ENCODE assay signal across 14 mouse cellular contexts in genomic region chr19:7305380-7306310, GRCm38 (mm10). TPM values are rescaled to one million over a fixed set of nuclear protein-coding genes. Genes with fewer than 3 reads are reported as not detected.
A peak's percentile ranks its signal among the peaks of the same experiment; 100 is the strongest.
DNase-seq lines count a peak whose midpoint lies in the region; ATAC-seq and TF ChIP-seq lines count a peak whose summit lies in the region.
"Had no signal": no experiment of that assay in that cellular context is flagged by ENCODE, and none has a peak within 500 bp of the region (broad histone marks: within the 10 kb centered on the region; RNA-seq: fewer than 3 reads in every experiment).

No protein-coding gene starts in this region.

- WGBS in lung, embryonic 16.5 days = 56% methylated on average over 10 of the region's 11 CpGs
- 51% methylated on average over 9 of the region's 11 CpGs for WGBS in stomach, postnatal 0 days

- no peak for TF ChIP-seq EP300 in stomach, postnatal 0 days (optimal IDR thresholded peaks at IDR 0.05)

- no peak overlapping the region for H3K4me2 ChIP-seq in lung, embryonic 16.5 days (ENCODE audit: low read depth, low read length)
- no peak overlapping the region for H3K4me2 ChIP-seq in stomach, postnatal 0 days (replicated peaks; ENCODE audit: low read depth)
- H3K4me2 ChIP-seq: forebrain, embryonic 12.5 days; hindbrain, embryonic 12.5 days; limb, embryonic 12.5 days; midbrain, embryonic 13.5 days had no signal

- H3K27ac ChIP-seq in lung, embryonic 16.5 days (ENCODE audit: low read length) = peak overlapping the region; percentile 89; the same call in 1 of the 2 replicates
- H3K27ac ChIP-seq in stomach, postnatal 0 days (replicated peaks) = peak overlapping the region; percentile 94
- H3K27ac ChIP-seq: embryonic facial prominence, embryonic 10.5 days; forebrain, embryonic 12.5 days; hindbrain, embryonic 12.5 days; limb, embryonic 12.5 days; midbrain, embryonic 13.5 days had no signal

- H3K9me3 ChIP-seq in lung, embryonic 16.5 days (ENCODE audit: control insufficient read depth, low read length) = no peaks in the 10 kb centered on the region
- H3K9me3 ChIP-seq in stomach, postnatal 0 days (ENCODE audit: control insufficient read depth, low read length) = no peaks in the 10 kb centered on the region
- H3K9me3 ChIP-seq: embryonic facial prominence, embryonic 10.5 days; forebrain, embryonic 12.5 days; hindbrain, embryonic 12.5 days; limb, embryonic 12.5 days; midbrain, embryonic 13.5 days had no signal

- peaks cover 61% of the 10 kb centered on the region for H3K4me1 ChIP-seq in lung, embryonic 16.5 days (replicated peaks; ENCODE audit: control insufficient read depth, insufficient read depth, low read length)
- peaks cover 32% of the 10 kb centered on the region for H3K4me1 ChIP-seq in stomach, postnatal 0 days (replicated peaks; ENCODE audit: control insufficient read depth, insufficient read depth)

- H3K27me3 ChIP-seq in lung, embryonic 16.5 days (ENCODE audit: control insufficient read depth, insufficient read depth, low read depth, low read length) = no peaks in the 10 kb centered on the region
- no peaks in the 10 kb centered on the region for H3K27me3 ChIP-seq in stomach, postnatal 0 days (ENCODE audit: control insufficient read depth, insufficient read depth, low read length)
- H3K27me3 ChIP-seq: forebrain, embryonic 12.5 days; hindbrain, embryonic 12.5 days; limb, embryonic 12.5 days; midbrain, embryonic 13.5 days had no signal

- H3K36me3 ChIP-seq in lung, embryonic 16.5 days (ENCODE audit: control insufficient read depth, insufficient read depth, low read length) = no peaks in the 10 kb centered on the region
- no peaks in the 10 kb centered on the region for H3K36me3 ChIP-seq in stomach, postnatal 0 days (ENCODE audit: control insufficient read depth, insufficient read depth, low read length)
- H3K36me3 ChIP-seq: forebrain, embryonic 12.5 days; hindbrain, embryonic 12.5 days; limb, embryonic 12.5 days had no signal

- DNase-seq in heart, adult 11 months = peak; percentile 91
- no peak for DNase-seq in heart, adult 9 months (ENCODE audit: low spot score in 2 of 2)
- DNase-seq in lung, postnatal 10 days = no peak
- peak; percentile 77 to 87 for DNase-seq in kidney, postnatal 25 days
- DNase-seq in stomach, postnatal 0 days (ENCODE audit: low spot score) = no peak
- no peak for DNase-seq in right cerebral cortex, postnatal 36 days (ENCODE audit: low spot score in 2 of 2)
- DNase-seq: gastrocnemius, postnatal 10 days had no signal

- H3K4me3 ChIP-seq in lung, embryonic 16.5 days (ENCODE audit: low read length) = no peak overlapping the region
- no peak overlapping the region for H3K4me3 ChIP-seq in stomach, postnatal 0 days (ENCODE audit: low read depth, low read length)
- H3K4me3 ChIP-seq: embryonic facial prominence, embryonic 10.5 days; forebrain, embryonic 12.5 days; hindbrain, embryonic 12.5 days; limb, embryonic 12.5 days; midbrain, embryonic 13.5 days had no signal

- TF ChIP-seq CTCF in stomach, postnatal 0 days (IDR thresholded peaks at IDR 0.05; ENCODE audit: low read depth) = no peak

- no peak overlapping the region for H3K9ac ChIP-seq in lung, embryonic 16.5 days (ENCODE audit: low read length)
- H3K9ac ChIP-seq in stomach, postnatal 0 days (ENCODE audit: low read length) = no peak overlapping the region
- H3K9ac ChIP-seq: forebrain, embryonic 12.5 days; hindbrain, embryonic 12.5 days; limb, embryonic 12.5 days; midbrain, embryonic 13.5 days had no signal

- no peak for ATAC-seq in lung, embryonic 16.5 days (ENCODE audit: low read depth)
- ATAC-seq in stomach, postnatal 0 days (ENCODE audit: low FRiP score, low TSS enrichment) = no peak
- ATAC-seq in cerebellum, adult (ENCODE audit: insufficient number of reproducible peaks, low FRiP score, low TSS enrichment) = no peak
- ATAC-seq: midbrain, embryonic 13.5 days had no signal

RNA-seq across cellular contexts. Expression of gene Mark2, which starts 36.0 kb away (rescaled TPM):
- polyA plus RNA-seq in lung, embryonic 16.5 days (2015; fragmentation: Nextera tagmentation; extraction: Ambion mirVana) = 33.4 and 35.0 TPM in 2 replicates
- polyA plus RNA-seq in stomach, postnatal 0 days (2015; fragmentation: Nextera tagmentation; extraction: Ambion mirVana) = 44.7 and 56.0 TPM in 2 replicates

RNA-seq across cellular contexts. Expression of gene Rcor2, which starts 38.5 kb away (rescaled TPM):
- polyA plus RNA-seq in lung, embryonic 16.5 days (2015; fragmentation: Nextera tagmentation; extraction: Ambion mirVana) = 5.9 and 8.5 TPM in 2 replicates
- polyA plus RNA-seq in stomach, postnatal 0 days (2015; fragmentation: Nextera tagmentation; extraction: Ambion mirVana) = 2.2 and 2.4 TPM in 2 replicates

Comparison
In these comparisons a context has a peak if more than half of its experiments do, and no peak if none do; other contexts are left out.
1. DNase-seq: peak in heart, adult 11 months (single experiment) and kidney, postnatal 25 days (2 of 2); none in heart, adult 9 months (0 of 2), lung, postnatal 10 days (single experiment), stomach, postnatal 0 days (single experiment) and right cerebral cortex, postnatal 36 days (0 of 2).